Mouse (Mus musculus): ENCODE data around the gene Slc35a3. TPM values are rescaled to one million over a fixed set of nuclear protein-coding genes. Genes with fewer than 3 reads are reported as not detected.

Slc35a3 gene
- polyA plus RNA-seq, 1 experiment from 2014 or later, result 22.3 TPM

- Histone ChIP-seq H3K4me3 (replicated peaks) (no peak overlapping the region), H3K9me3 (no peaks in the 10 kb centered on the region), H3K27ac (no peak overlapping the region), H3K9ac (no peak overlapping the region), H3K4me2 (no peak overlapping the region), H3K27me3 (replicated peaks) (no peaks in the 10 kb centered on the region), H3K36me3 (no peaks in the 10 kb centered on the region), H3K4me1 (no peaks in the 10 kb centered on the region)
- ATAC-seq (ENCODE audit: insufficient read depth, low FRiP score, low read depth), result peak; percentile 53; the same call in 1 of the 2 replicates
- 57% methylated on average over 4 of the region's 4 CpGs for WGBS
Observed at GRCm38 (mm10) chr3:116722980-116723379, 10.3 kb upstream of the Slc35a3 start.

DNA sequence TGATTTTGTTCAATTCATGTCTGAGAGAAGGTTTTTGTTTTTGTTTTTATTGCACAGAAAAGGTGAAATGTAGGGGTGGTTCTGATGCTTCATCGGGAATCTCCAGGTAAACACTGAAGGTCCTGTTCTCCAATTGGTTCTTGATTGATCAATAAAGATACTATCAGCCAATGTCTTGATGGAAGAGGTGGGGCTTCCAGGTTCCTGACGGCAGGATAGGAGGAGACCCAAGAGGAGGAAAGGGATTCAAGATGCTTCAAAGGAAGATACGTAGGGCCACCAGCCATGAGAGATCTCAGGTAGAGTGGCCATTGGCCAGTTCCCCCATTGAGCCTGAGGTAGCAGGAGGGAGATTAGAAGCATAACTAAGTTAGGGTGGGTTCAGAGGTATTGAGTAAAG, 6.3 kb upstream of the Slc35a3 start:
- Histone ChIP-seq H3K36me3 (no peaks in the 10 kb centered on the region), H3K9me3 (no peaks in the 10 kb centered on the region), H3K27ac (no peak overlapping the region), H3K4me2 (no peak overlapping the region), H3K9ac (no peak overlapping the region), H3K4me1 (no peaks in the 10 kb centered on the region), H3K4me3 (replicated peaks) (no peak overlapping the region), H3K27me3 (replicated peaks) (no peaks in the 10 kb centered on the region)
- 57% methylated on average over 3 of the region's 3 CpGs for WGBS
- ATAC-seq (ENCODE audit: insufficient read depth, low FRiP score, low read depth), result no peak

DNA sequence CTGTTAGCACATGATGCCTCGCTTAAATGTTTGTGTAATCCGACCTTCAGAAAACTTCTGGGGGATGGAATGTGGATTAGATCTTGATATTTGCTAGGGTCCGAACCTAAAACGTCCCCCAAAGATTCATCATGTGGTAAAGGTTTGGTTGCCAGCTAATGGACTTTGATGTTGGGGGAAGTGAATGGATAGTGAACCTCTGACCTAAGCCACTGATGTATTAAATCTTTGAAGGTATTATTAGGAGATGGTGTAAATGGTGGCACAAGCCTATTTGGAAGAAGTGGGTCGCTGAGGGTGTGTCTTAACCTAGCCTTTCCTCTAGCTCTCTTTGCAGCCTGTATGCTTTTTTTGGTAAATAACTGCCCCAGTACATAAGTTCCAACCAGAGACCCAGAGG, 400 bp upstream of the Slc35a3 start:
- no peak for ATAC-seq (ENCODE audit: insufficient read depth, low FRiP score, low read depth)
- 21% methylated on average over 5 of the region's 5 CpGs for WGBS
- no peaks in the 10 kb centered on the region for H3K9me3 ChIP-seq
- peak overlapping the region; percentile 67 for H3K4me2 ChIP-seq
- H3K4me3 ChIP-seq (replicated peaks), result peak overlapping the region; percentile 78
- no peak overlapping the region for H3K27ac ChIP-seq
- peaks cover 8% of the 10 kb centered on the region; the same call in 1 of the 2 replicates for H3K4me1 ChIP-seq
- H3K9ac ChIP-seq, result no peak overlapping the region
- H3K27me3 ChIP-seq (replicated peaks), result no peaks in the 10 kb centered on the region
- H3K36me3 ChIP-seq, result no peaks in the 10 kb centered on the region

DNA sequence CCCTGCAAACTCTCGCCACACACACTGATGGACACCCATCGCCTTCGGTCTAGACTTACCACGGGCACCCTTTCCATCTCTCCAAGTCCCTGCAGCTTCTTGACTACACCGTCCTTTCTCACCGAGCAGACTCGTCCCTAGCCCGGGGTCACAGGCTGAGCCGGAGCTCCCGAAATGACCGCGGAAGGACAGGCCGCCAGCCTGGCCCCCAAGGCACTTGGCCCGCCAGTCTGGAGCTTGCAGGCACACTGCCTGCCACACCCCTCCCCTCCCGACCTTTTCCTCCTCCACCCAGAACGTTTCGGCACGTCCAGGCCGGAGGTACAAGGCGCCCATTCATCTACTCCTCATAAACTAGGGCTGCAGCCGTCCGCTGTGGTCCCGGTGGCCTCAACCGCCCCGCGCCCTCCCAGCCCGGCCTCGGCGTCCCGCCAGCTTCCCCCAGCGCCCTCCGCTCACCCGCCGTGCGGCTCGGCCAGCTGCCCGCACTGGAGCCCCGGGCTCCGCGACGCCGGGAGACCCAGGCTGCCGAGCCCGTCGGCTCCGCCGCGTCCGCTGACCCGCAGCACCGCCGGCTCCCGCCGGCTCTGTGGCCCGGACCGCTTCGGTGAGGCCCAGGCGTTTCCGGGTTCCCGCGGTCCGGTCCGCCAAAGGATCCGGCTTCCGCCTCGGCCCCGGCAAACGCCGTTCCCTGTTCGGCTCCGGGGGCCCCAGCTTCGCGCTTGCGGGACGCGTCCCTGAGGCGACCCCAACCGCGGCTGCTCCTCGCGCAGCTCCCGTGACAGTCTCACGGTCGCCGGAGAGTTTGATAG, 801 bp downstream of the Slc35a3 start:
- peak overlapping the region; percentile 83 for H3K9ac ChIP-seq
- no peaks in the 10 kb centered on the region for H3K9me3 ChIP-seq
- peak overlapping the region; percentile 91 for H3K27ac ChIP-seq
- H3K27me3 ChIP-seq (replicated peaks), result no peaks in the 10 kb centered on the region
- H3K36me3 ChIP-seq, result no peaks in the 10 kb centered on the region
- H3K4me3 ChIP-seq (replicated peaks), result peak overlapping the region; percentile 78
- H3K4me2 ChIP-seq, result peak overlapping the region; percentile 67
- peaks cover 8% of the 10 kb centered on the region; the same call in 1 of the 2 replicates for H3K4me1 ChIP-seq
- WGBS, result under 1% methylated on average over 85 of the region's 85 CpGs
- ATAC-seq (ENCODE audit: insufficient read depth, low FRiP score, low read depth), result peak; percentile 84

- WGBS, result 34% methylated on average over 9 of the region's 9 CpGs
- Histone ChIP-seq H3K27me3 (replicated peaks) (no peaks in the 10 kb centered on the region), H3K4me1 (peaks cover 8% of the 10 kb centered on the region; the same call in 1 of the 2 replicates), H3K9ac (no peak overlapping the region), H3K9me3 (no peaks in the 10 kb centered on the region), H3K4me2 (peak overlapping the region; percentile 67), H3K4me3 (replicated peaks) (peak overlapping the region; percentile 78), H3K27ac (no peak overlapping the region), H3K36me3 (no peaks in the 10 kb centered on the region)
- no peak for ATAC-seq (ENCODE audit: insufficient read depth, low FRiP score, low read depth)
Observed at GRCm38 (mm10) chr3:116710941-116711340, 1.7 kb downstream of the Slc35a3 start.

- Histone ChIP-seq H3K4me2 (no peak overlapping the region), H3K27me3 (replicated peaks) (no peaks in the 10 kb centered on the region), H3K4me1 (0 out of 2 replicates have a peak, but pooled peaks cover 4% of the 10 kb centered on the region), H3K27ac (no peak overlapping the region), H3K36me3 (no peaks in the 10 kb centered on the region), H3K4me3 (replicated peaks) (no peak overlapping the region), H3K9me3 (no peaks in the 10 kb centered on the region), H3K9ac (no peak overlapping the region)
- WGBS, result 97% methylated on average over 1 of the region's 1 CpGs
- no peak for ATAC-seq (ENCODE audit: insufficient read depth, low FRiP score, low read depth)
Observed at GRCm38 (mm10) chr3:116705637-116706204, 6.9 kb downstream of the Slc35a3 start.

DNA sequence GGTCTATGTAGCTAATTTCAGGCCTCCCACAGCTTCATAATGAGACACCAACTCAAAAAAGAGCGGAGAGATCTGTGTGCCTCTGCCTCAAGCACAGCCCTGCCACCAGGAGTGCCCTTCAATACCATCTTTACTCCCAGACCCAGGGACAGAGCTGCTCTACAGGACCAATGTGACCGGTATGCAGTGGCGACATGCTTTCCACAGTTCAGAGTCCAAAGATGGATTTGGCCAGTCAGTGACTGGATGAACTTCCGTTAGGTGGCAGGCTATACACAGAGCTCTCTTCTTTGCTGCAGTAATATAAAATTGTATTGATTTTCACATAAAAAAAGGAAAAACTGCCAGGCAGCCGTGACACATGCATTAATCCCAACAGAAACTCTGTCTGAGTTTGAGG, 8.8 kb downstream of the Slc35a3 start:
- H3K36me3 ChIP-seq, result no peaks in the 10 kb centered on the region
- H3K4me3 ChIP-seq (replicated peaks), result no peak overlapping the region
- H3K4me2 ChIP-seq, result no peak overlapping the region
- no peak overlapping the region for H3K27ac ChIP-seq
- H3K9ac ChIP-seq, result no peak overlapping the region
- no peaks in the 10 kb centered on the region for H3K9me3 ChIP-seq
- WGBS, result 83% methylated on average over 5 of the region's 5 CpGs
- no peak; the same call in 1 of the 2 replicates for ATAC-seq (ENCODE audit: insufficient read depth, low FRiP score, low read depth)
- no peaks in the 10 kb centered on the region for H3K27me3 ChIP-seq (replicated peaks)
- no peaks in the 10 kb centered on the region for H3K4me1 ChIP-seq

DNA sequence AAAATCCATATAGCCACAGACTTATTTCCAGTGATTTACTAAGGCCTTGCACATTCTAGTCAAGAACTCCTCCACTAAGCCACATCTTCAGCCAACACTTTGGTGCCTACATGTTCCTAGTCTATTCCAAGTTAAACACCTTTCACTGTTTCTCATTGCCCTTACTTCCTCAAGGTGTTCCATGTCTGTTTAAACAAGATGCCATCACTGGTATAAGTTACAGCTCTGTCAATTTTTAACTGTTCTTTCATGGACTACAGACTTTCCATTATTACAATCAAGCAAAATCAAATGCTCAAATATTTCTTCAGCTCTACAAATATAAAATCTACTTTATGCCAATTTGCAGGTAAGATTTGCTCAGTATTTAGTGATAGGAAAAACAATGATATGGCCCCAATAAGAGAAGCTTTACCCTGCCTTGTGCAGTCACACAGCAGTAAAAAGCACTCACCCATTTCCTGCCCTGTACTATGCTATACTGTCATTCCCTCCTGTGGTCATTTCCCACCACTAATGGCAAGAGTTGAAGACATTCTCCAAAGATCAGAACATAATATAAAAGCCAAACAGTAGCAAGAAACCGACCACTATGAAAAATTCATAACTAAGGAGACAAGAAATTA, 9.9 kb downstream of the Slc35a3 start:
- no peaks in the 10 kb centered on the region for H3K36me3 ChIP-seq
- no peak overlapping the region for H3K4me2 ChIP-seq
- no peaks in the 10 kb centered on the region for H3K27me3 ChIP-seq (replicated peaks)
- no peak overlapping the region for H3K4me3 ChIP-seq (replicated peaks)
- H3K27ac ChIP-seq, result no peak overlapping the region
- 77% methylated on average over 1 of the region's 1 CpGs for WGBS
- no peak overlapping the region for H3K9ac ChIP-seq
- H3K9me3 ChIP-seq, result no peaks in the 10 kb centered on the region
- H3K4me1 ChIP-seq, result no peaks in the 10 kb centered on the region
- peak; percentile 78 for ATAC-seq (ENCODE audit: insufficient read depth, low FRiP score, low read depth)

DNA sequence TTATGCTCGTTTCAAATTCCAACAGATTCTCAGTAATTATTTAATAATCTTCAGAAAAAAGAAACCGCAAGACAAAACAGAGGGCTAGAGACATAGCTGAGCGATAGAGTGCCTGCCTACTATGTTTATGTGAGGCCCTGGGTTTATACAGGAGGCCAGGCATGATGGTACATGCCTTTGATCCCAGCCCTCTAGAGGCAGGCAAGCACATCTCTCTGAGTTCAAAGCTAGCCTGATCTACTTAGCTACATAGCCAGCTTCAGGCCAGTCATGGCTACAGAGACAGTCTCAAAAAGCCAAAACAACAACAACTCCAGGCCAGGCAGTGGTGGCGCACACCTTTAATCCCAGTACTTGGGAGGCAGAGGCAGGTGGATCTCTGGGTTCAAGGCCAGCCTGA, 11.0 kb downstream of the Slc35a3 start:
- ATAC-seq (ENCODE audit: insufficient read depth, low FRiP score, low read depth), result no peak
- no peak overlapping the region for H3K4me2 ChIP-seq
- H3K4me1 ChIP-seq, result no peaks in the 10 kb centered on the region
- H3K4me3 ChIP-seq (replicated peaks), result no peak overlapping the region
- H3K27me3 ChIP-seq (replicated peaks), result no peaks in the 10 kb centered on the region
- no peak overlapping the region for H3K9ac ChIP-seq
- H3K27ac ChIP-seq, result 0 out of 2 replicates have a peak overlapping the region, but pooled peaks have one; percentile 41
- WGBS, result 88% methylated on average over 4 of the region's 4 CpGs
- H3K9me3 ChIP-seq, result no peaks in the 10 kb centered on the region
- H3K36me3 ChIP-seq, result no peaks in the 10 kb centered on the region

GRCm38 (mm10) chr3:116698786-116699185, 13.8 kb downstream of the Slc35a3 start:
- no peak overlapping the region for H3K27ac ChIP-seq
- 73% methylated on average over 2 of the region's 2 CpGs for WGBS

DNA sequence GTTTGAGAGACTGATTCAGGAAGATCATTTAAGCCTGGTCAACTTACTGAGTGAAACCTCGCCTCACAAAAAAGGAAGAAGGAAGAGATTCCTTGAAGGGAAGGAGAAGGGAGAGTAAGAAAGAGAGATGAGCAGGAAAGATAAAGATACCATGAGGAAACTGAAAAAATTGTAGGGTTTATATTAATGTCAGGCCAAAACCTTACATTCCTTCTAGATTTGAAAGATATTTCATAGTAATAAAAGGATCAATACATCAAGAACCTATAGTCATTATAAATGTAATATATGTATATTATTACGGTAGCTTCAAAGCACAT, 17.0 kb downstream of the Slc35a3 start:
- no peaks in the 10 kb centered on the region for H3K4me1 ChIP-seq
- no peak overlapping the region for H3K4me2 ChIP-seq
- H3K9me3 ChIP-seq, result no peaks in the 10 kb centered on the region
- H3K9ac ChIP-seq, result no peak overlapping the region
- H3K36me3 ChIP-seq, result no peaks in the 10 kb centered on the region; the same call in 1 of the 2 replicates
- no peak overlapping the region for H3K27ac ChIP-seq
- no peak for ATAC-seq (ENCODE audit: insufficient read depth, low FRiP score, low read depth)
- WGBS, result 74% methylated on average over 2 of the region's 2 CpGs
- no peak overlapping the region for H3K4me3 ChIP-seq (replicated peaks)
- no peaks in the 10 kb centered on the region for H3K27me3 ChIP-seq (replicated peaks)

More at GRCm38 (mm10) chr3:116698786-116699185, 13.8 kb downstream of the Slc35a3 start:
- Histone ChIP-seq H3K36me3 (no peaks in the 10 kb centered on the region), H3K9ac (no peak overlapping the region), H3K4me3 (replicated peaks) (no peak overlapping the region), H3K4me1 (no peaks in the 10 kb centered on the region), H3K4me2 (no peak overlapping the region), H3K9me3 (no peaks in the 10 kb centered on the region), H3K27me3 (replicated peaks) (no peaks in the 10 kb centered on the region)
- ATAC-seq (ENCODE audit: insufficient read depth, low FRiP score, low read depth), result no peak
